Mouse (Mus musculus): Measurements from ENCODE around the gene H2al1f. TPM values are rescaled to one million over a fixed set of nuclear protein-coding genes. Genes with fewer than 3 reads are reported as not detected.
"Not testable (repeated sequence)": the region's sequence is repeated elsewhere in the genome, so short reads cannot be mapped to it uniquely, and the experiment has no call there.

The H2al1f gene
- polyA plus RNA-seq, 2 experiments: not detected

- H3K4me3 ChIP-seq (ENCODE audit: insufficient read depth in 1 of 2, low read depth in 2 of 2, low read length in 2 of 2); H3K27ac ChIP-seq; ATAC-seq (ENCODE audit: insufficient read depth); H3K9ac ChIP-seq (replicated peaks); H3K4me1 ChIP-seq (replicated peaks; ENCODE audit: control insufficient read depth in 2 of 2, insufficient read depth in 2 of 2, low read length in 1 of 2); H3K27me3 ChIP-seq (ENCODE audit: control insufficient read depth, insufficient read depth, low read length); H3K36me3 ChIP-seq (replicated peaks; ENCODE audit: control insufficient read depth, insufficient read depth, low read depth); H3K9me3 ChIP-seq (ENCODE audit: control insufficient read depth, low read length); H3K4me2 ChIP-seq (ENCODE audit: low read depth); DNase-seq (ENCODE audit: low read depth in 3 of 3, low spot score in 3 of 3): not testable (repeated sequence)
- no CpG with 5 or more reads among the region's 3 CpGs for whole genome bisulfite sequencing (ENCODE audit: insufficient replicate concordance)
Measured at GRCm38 (mm10) chrX:11317956-11318355, 3.0 kb downstream of the H2al1f start, which contains the start of gene H2al1g. Gene H2al1g, plus strand, starts transcription at chrX:11318256.

- H3K27ac ChIP-seq; H3K36me3 ChIP-seq (replicated peaks; ENCODE audit: control insufficient read depth, insufficient read depth, low read depth); H3K27me3 ChIP-seq (ENCODE audit: control insufficient read depth, insufficient read depth, low read length); H3K4me2 ChIP-seq (ENCODE audit: low read depth); H3K4me3 ChIP-seq (ENCODE audit: insufficient read depth in 1 of 2, low read depth in 2 of 2, low read length in 2 of 2); H3K9me3 ChIP-seq (ENCODE audit: control insufficient read depth, low read length); DNase-seq (ENCODE audit: low read depth in 3 of 3, low spot score in 3 of 3); H3K9ac ChIP-seq (replicated peaks); H3K4me1 ChIP-seq (replicated peaks; ENCODE audit: control insufficient read depth in 2 of 2, insufficient read depth in 2 of 2, low read length in 1 of 2); ATAC-seq (ENCODE audit: insufficient read depth): not testable (repeated sequence)
- WGBS (ENCODE audit: insufficient replicate concordance): no CpG with 5 or more reads among the region's 6 CpGs
Measured at GRCm38 (mm10) chrX:11321192-11321591, 6.2 kb downstream of the H2al1f start, which contains the start of gene H2al1h. Gene H2al1h, plus strand, starts transcription at chrX:11321492.

GRCm38 (mm10) chrX:11324359-11324758 is 9.4 kb downstream of the H2al1f start, which contains the start of gene H2al1i:
Gene H2al1i, plus strand, starts transcription at chrX:11324659.
- no CpG with 5 or more reads among the region's 5 CpGs for WGBS (ENCODE audit: insufficient replicate concordance)

GRCm38 (mm10) chrX:11327522-11327921 is 12.6 kb downstream of the H2al1f start, which contains the start of gene H2al1j:
Gene H2al1j, plus strand, starts transcription at chrX:11327822.
- not testable (repeated sequence) for H3K27ac ChIP-seq; H3K27me3 ChIP-seq (ENCODE audit: control insufficient read depth, insufficient read depth, low read length); H3K36me3 ChIP-seq (replicated peaks; ENCODE audit: control insufficient read depth, insufficient read depth, low read depth); H3K9me3 ChIP-seq (ENCODE audit: control insufficient read depth, low read length); DNase-seq (ENCODE audit: low read depth in 3 of 3, low spot score in 3 of 3); H3K4me2 ChIP-seq (ENCODE audit: low read depth); H3K4me1 ChIP-seq (replicated peaks; ENCODE audit: control insufficient read depth in 2 of 2, insufficient read depth in 2 of 2, low read length in 1 of 2); ATAC-seq (ENCODE audit: insufficient read depth); H3K4me3 ChIP-seq (ENCODE audit: insufficient read depth in 1 of 2, low read depth in 2 of 2, low read length in 2 of 2); H3K9ac ChIP-seq (replicated peaks)
- 49% methylated on average over 2 of the region's 2 CpGs for WGBS (ENCODE audit: insufficient replicate concordance)

More at GRCm38 (mm10) chrX:11324359-11324758, 9.4 kb downstream of the H2al1f start, which contains the start of gene H2al1i:
- not testable (repeated sequence) for H3K9me3 ChIP-seq (ENCODE audit: control insufficient read depth, low read length); H3K4me2 ChIP-seq (ENCODE audit: low read depth); H3K27ac ChIP-seq; ATAC-seq (ENCODE audit: insufficient read depth); H3K4me1 ChIP-seq (replicated peaks; ENCODE audit: control insufficient read depth in 2 of 2, insufficient read depth in 2 of 2, low read length in 1 of 2); H3K9ac ChIP-seq (replicated peaks); H3K36me3 ChIP-seq (replicated peaks; ENCODE audit: control insufficient read depth, insufficient read depth, low read depth); H3K4me3 ChIP-seq (ENCODE audit: insufficient read depth in 1 of 2, low read depth in 2 of 2, low read length in 2 of 2); H3K27me3 ChIP-seq (ENCODE audit: control insufficient read depth, insufficient read depth, low read length); DNase-seq (ENCODE audit: low read depth in 3 of 3, low spot score in 3 of 3)

- no peaks in the 10 kb centered on the region for H3K4me1 ChIP-seq (replicated peaks; ENCODE audit: control insufficient read depth in 2 of 2, insufficient read depth in 2 of 2, low read length in 1 of 2)
- no peaks in the 10 kb centered on the region for H3K9me3 ChIP-seq (ENCODE audit: control insufficient read depth, low read length)
- ATAC-seq (ENCODE audit: insufficient read depth) (no peak), DNase-seq (ENCODE audit: low read depth in 3 of 3, low spot score in 3 of 3) (no peak)
- WGBS (ENCODE audit: insufficient replicate concordance): 66% methylated on average over 9 of the region's 9 CpGs
- H3K27me3 ChIP-seq (ENCODE audit: control insufficient read depth, insufficient read depth, low read length): no peaks in the 10 kb centered on the region
- H3K27ac ChIP-seq: no peak overlapping the region
- TF ChIP-seq EP300 (IDR thresholded peaks at IDR 0.05; ENCODE audit: low read depth): no peak
- no peak for TF ChIP-seq CTCF (IDR thresholded peaks at IDR 0.05; ENCODE audit: low read depth)
- no peak overlapping the region for H3K4me3 ChIP-seq (ENCODE audit: insufficient read depth in 1 of 2, low read depth in 2 of 2, low read length in 2 of 2)
- H3K36me3 ChIP-seq (replicated peaks; ENCODE audit: control insufficient read depth, insufficient read depth, low read depth): no peaks in the 10 kb centered on the region
- H3K4me2 ChIP-seq (ENCODE audit: low read depth): no peak overlapping the region
- no peak overlapping the region for H3K9ac ChIP-seq (replicated peaks)
Measured at GRCm38 (mm10) chrX:11345762-11346161, 30.8 kb downstream of the H2al1f start.

GRCm38 (mm10) chrX:11346756-11347155 is 31.8 kb downstream of the H2al1f start:
- Histone ChIP-seq H3K4me3 (ENCODE audit: insufficient read depth in 1 of 2, low read depth in 2 of 2, low read length in 2 of 2) (no peak overlapping the region), H3K9ac (replicated peaks) (no peak overlapping the region), H3K36me3 (replicated peaks; ENCODE audit: control insufficient read depth, insufficient read depth, low read depth) (no peaks in the 10 kb centered on the region), H3K27me3 (ENCODE audit: control insufficient read depth, insufficient read depth, low read length) (no peaks in the 10 kb centered on the region), H3K4me2 (ENCODE audit: low read depth) (no peak overlapping the region), H3K27ac (no peak overlapping the region), H3K4me1 (replicated peaks; ENCODE audit: control insufficient read depth in 2 of 2, insufficient read depth in 2 of 2, low read length in 1 of 2) (no peaks in the 10 kb centered on the region), H3K9me3 (ENCODE audit: control insufficient read depth, low read length) (no peaks in the 10 kb centered on the region)
- TF ChIP-seq CTCF (IDR thresholded peaks at IDR 0.05; ENCODE audit: low read depth) (no peak), EP300 (IDR thresholded peaks at IDR 0.05; ENCODE audit: low read depth) (no peak)
- 68% methylated on average over 3 of the region's 3 CpGs for WGBS (ENCODE audit: insufficient replicate concordance)
- ATAC-seq (ENCODE audit: insufficient read depth) (no peak), DNase-seq (ENCODE audit: low read depth in 3 of 3, low spot score in 3 of 3) (no peak)
